Mouse (Mus musculus) heart, embryonic 16.5 days (tissue): ENCODE data around the gene Brd4. TPM values are rescaled to one million over a fixed set of nuclear protein-coding genes. Genes with fewer than 3 reads are reported as not detected.

Experiments
- ATAC-seq: fragments of 200-750 bp; cut with Nextera tagmentation; replicated peaks from 2 replicates; pipeline ENCODE4 v1.8.0; 2017; ENCODE audit warnings: moderate number of reproducible peaks; ENCODE audit not compliant: insufficient read depth, low FRiP score; ENCODE audit errors: extremely low read depth
- H3K27ac ChIP-seq: fragments of 300-500 bp; sonication (generic); 2 replicates; pipeline ENCODE4 v1.5.1; 2014; ENCODE audit warnings: mild to moderate bottlenecking, low read length, control low read depth, moderate library complexity
- H3K27me3 ChIP-seq: fragments of 300-500 bp; sonication (generic); 2 replicates; pipeline ENCODE4 v1.6.1; 2014; ENCODE audit warnings: low read length, mixed read lengths; ENCODE audit not compliant: control insufficient read depth, insufficient read depth
- H3K36me3 ChIP-seq: fragments of 300-500 bp; sonication (generic); 2 replicates; pipeline ENCODE4 v1.6.1; 2014; ENCODE audit not compliant: control insufficient read depth, insufficient read depth
- H3K4me1 ChIP-seq: fragments of 300-500 bp; sonication (generic); 2 replicates; pipeline ENCODE4 v1.6.1; 2014; ENCODE audit warnings: low read length, mixed read lengths; ENCODE audit not compliant: control insufficient read depth, insufficient read depth
- H3K4me2 ChIP-seq: fragments of 300-500 bp; sonication (generic); 2 replicates; pipeline ENCODE4 v1.6.1; 2014; ENCODE audit warnings: low read depth, mild to moderate bottlenecking, control low read depth, low read length
- H3K4me3 ChIP-seq: fragments of 300-500 bp; sonication (generic); 2 replicates; pipeline ENCODE4 v1.5.1; 2014; ENCODE audit warnings: mild to moderate bottlenecking, control low read depth, low read length
- H3K9ac ChIP-seq: fragments of 300-500 bp; sonication (generic); 2 replicates; pipeline ENCODE4 v1.6.1; 2014; ENCODE audit warnings: low read length, control low read depth
- H3K9me3 ChIP-seq: fragments of 300-500 bp; sonication (generic); replicated peaks from 2 replicates; pipeline ENCODE4 v1.6.1; 2016; ENCODE audit warnings: low read length; ENCODE audit not compliant: control insufficient read depth
- WGBS: fragments of 180-500 bp; shearing (Covaris S2); extraction: QIAGEN DNeasy Blood & Tissue Kit; methylation state at CpG from one replicate; pipeline ENCODE4 v1.1.7; 2014; 5-methylcytosine and 5-hydroxymethylcytosine counted together
- polyA plus RNA-seq: library from polyadenylated mRNA; unstranded; fragments of >200 nt; fragmentation: Nextera tagmentation; extraction: Ambion mirVana; gene quantifications from 2 replicates; pipeline ENCODE4 v1.2.1, GENCODE M21; 2015

Brd4 gene
- polyA plus RNA-seq, 1 experiment from 2014 or later, result 54.1 TPM

- H3K4me2 ChIP-seq, result peak overlapping the region; percentile 87
- H3K27ac ChIP-seq, result peak overlapping the region; percentile 75
- ATAC-seq, result no peak
- H3K27me3 ChIP-seq, result no peaks in the 10 kb centered on the region; the same call in 1 of the 2 replicates
- H3K36me3 ChIP-seq, result no peaks in the 10 kb centered on the region
- H3K4me1 ChIP-seq, result peaks cover 18% of the 10 kb centered on the region
- H3K9ac ChIP-seq, result no peak overlapping the region
- H3K4me3 ChIP-seq, result no peak overlapping the region; the same call in 1 of the 2 replicates
- no peaks in the 10 kb centered on the region for H3K9me3 ChIP-seq
These were observed 119.7 kb downstream of the Brd4 start for GRCm38 (mm10) chr17:32164780-32165179.

GRCm38 (mm10) chr17:32163910-32164650, 120.4 kb downstream of the Brd4 start:
- Histone ChIP-seq H3K4me1 (peaks cover 14% of the 10 kb centered on the region), H3K27ac (peak overlapping the region; percentile 8), H3K27me3 (no peaks in the 10 kb centered on the region; the same call in 1 of the 2 replicates), H3K36me3 (no peaks in the 10 kb centered on the region), H3K4me2 (peak overlapping the region; percentile 96; the same call in 1 of the 2 replicates), H3K9me3 (no peaks in the 10 kb centered on the region), H3K9ac (no peak overlapping the region), H3K4me3 (no peak overlapping the region; the same call in 1 of the 2 replicates)
- WGBS, result 44% methylated on average over 6 of the region's 6 CpGs
- ATAC-seq, result peak; percentile 37

- Histone ChIP-seq H3K9ac (peak overlapping the region; percentile 67), H3K4me3 (peak overlapping the region; percentile 59), H3K27ac (0 out of 2 replicates have a peak overlapping the region, but pooled peaks have one; percentile 19), H3K9me3 (no peaks in the 10 kb centered on the region), H3K4me1 (peaks cover 14% of the 10 kb centered on the region), H3K36me3 (no peaks in the 10 kb centered on the region), H3K27me3 (no peaks in the 10 kb centered on the region; the same call in 1 of the 2 replicates), H3K4me2 (peak overlapping the region; percentile 96)
- no peak for ATAC-seq
- 4% methylated on average over 57 of the region's 58 CpGs for WGBS
These were observed 122.2 kb downstream of the Brd4 start for GRCm38 (mm10) chr17:32162112-32162850.

- WGBS, result 63% methylated on average over 4 of the region's 4 CpGs
- H3K9ac ChIP-seq, result no peak overlapping the region
- H3K27me3 ChIP-seq, result no peaks in the 10 kb centered on the region; the same call in 1 of the 2 replicates
- H3K4me2 ChIP-seq, result no peak overlapping the region
- H3K36me3 ChIP-seq, result no peaks in the 10 kb centered on the region
- no peak overlapping the region for H3K27ac ChIP-seq
- ATAC-seq, result no peak
- H3K4me3 ChIP-seq, result no peak overlapping the region
- peaks cover 12% of the 10 kb centered on the region for H3K4me1 ChIP-seq
- H3K9me3 ChIP-seq, result no peaks in the 10 kb centered on the region
These were observed 123.6 kb downstream of the Brd4 start for GRCm38 (mm10) chr17:32160882-32161281.

GRCm38 (mm10) chr17:32158841-32159240, 125.7 kb downstream of the Brd4 start:
- Histone ChIP-seq H3K27me3 (no peaks in the 10 kb centered on the region; the same call in 1 of the 2 replicates), H3K9me3 (no peaks in the 10 kb centered on the region), H3K9ac (no peak overlapping the region), H3K27ac (no peak overlapping the region), H3K4me1 (peaks cover 6% of the 10 kb centered on the region; the same call in 1 of the 2 replicates), H3K36me3 (no peaks in the 10 kb centered on the region), H3K4me3 (no peak overlapping the region), H3K4me2 (no peak overlapping the region)
- 83% methylated on average over 13 of the region's 13 CpGs for WGBS
- no peak for ATAC-seq

- WGBS, result 93% methylated on average over 8 of the region's 8 CpGs
- no peaks in the 10 kb centered on the region for H3K9me3 ChIP-seq
- no peak overlapping the region for H3K4me3 ChIP-seq
- no peaks in the 10 kb centered on the region for H3K4me1 ChIP-seq
- H3K27me3 ChIP-seq, result no peaks in the 10 kb centered on the region
- H3K4me2 ChIP-seq, result no peak overlapping the region
- H3K36me3 ChIP-seq, result 0 out of 2 replicates have a peak, but pooled peaks cover 3% of the 10 kb centered on the region
- H3K27ac ChIP-seq, result no peak overlapping the region
- no peak for ATAC-seq
- H3K9ac ChIP-seq, result no peak overlapping the region
These were observed 137.8 kb downstream of the Brd4 start for GRCm38 (mm10) chr17:32146718-32147117.

Other genes starting within 250 kb of the Brd4 start
- gene Rrp1b, start 248.6 kb downstream of the Brd4 start, polyA plus RNA-seq, result 27.0 and 32.3 TPM in 2 replicates
- 0.13 and 0.20 TPM in 2 replicates for gene Hsf2bp, start 248.4 kb downstream of the Brd4 start, polyA plus RNA-seq
- gene Notch3, start 117.9 kb downstream of the Brd4 start, polyA plus RNA-seq, result 8.6 and 8.9 TPM in 2 replicates
- gene Ephx3, start 95.2 kb downstream of the Brd4 start, polyA plus RNA-seq, result 0.20 and 0.85 TPM in 2 replicates
- 75.8 and 81.4 TPM in 2 replicates for gene Akap8, start 36.5 kb upstream of the Brd4 start, polyA plus RNA-seq
- gene Akap8l, start 65.9 kb upstream of the Brd4 start, polyA plus RNA-seq, result 99.2 and 107 TPM in 2 replicates
- gene Wiz, start 104.7 kb upstream of the Brd4 start, polyA plus RNA-seq, result 10.5 and 11.1 TPM in 2 replicates
- 5.8 and 13.9 TPM in 2 replicates for gene Rasal3, start 118.9 kb upstream of the Brd4 start, polyA plus RNA-seq
- gene Pglyrp2, start 139.4 kb upstream of the Brd4 start, polyA plus RNA-seq, result 1.5 and 3.0 TPM in 2 replicates
- gene Cyp4f39, start 168.0 kb upstream of the Brd4 start, polyA plus RNA-seq, result 0.24 and 0.54 TPM in 2 replicates
- 6.5 and 6.8 TPM in 2 replicates for gene Cyp4f17, start 221.3 kb upstream of the Brd4 start, polyA plus RNA-seq